Mouse (Mus musculus): Measurements from ENCODE around the gene Ewsr1. TPM values are rescaled to one million over a fixed set of nuclear protein-coding genes. Genes with fewer than 3 reads are reported as not detected.

The Ewsr1 gene
- polyA plus RNA-seq, 1 experiment from 2014 or later = 419 TPM

DNA sequence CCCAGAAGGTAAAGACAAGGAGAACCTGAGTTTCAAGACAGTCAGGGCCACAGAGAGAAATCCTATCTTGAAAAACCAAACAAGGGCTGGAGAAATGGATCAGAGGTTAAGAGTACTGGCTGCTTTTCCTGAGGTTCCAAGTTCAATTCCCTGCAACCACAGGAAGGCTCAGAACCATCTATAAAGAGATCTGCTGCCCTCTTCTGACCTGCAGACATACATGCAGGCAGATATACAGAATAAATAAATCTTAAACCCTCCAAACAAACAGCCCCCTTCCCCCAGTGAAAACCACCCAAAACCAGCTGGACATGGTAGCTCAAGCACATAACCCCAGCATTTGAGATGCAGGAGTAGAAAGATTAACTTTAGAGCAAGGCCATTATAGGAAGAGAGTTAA lies 23.3 kb downstream of the Ewsr1 start:
- Histone ChIP-seq H3K36me3 (ENCODE audit: control insufficient read depth, insufficient read depth, low read length) (peaks cover 37% of the 10 kb centered on the region), H3K4me3 (ENCODE audit: low read depth, low read length) (no peak overlapping the region), H3K4me1 (ENCODE audit: control insufficient read depth, insufficient read depth, low read length) (no peaks in the 10 kb centered on the region), H3K4me2 (no peak overlapping the region), H3K9ac (ENCODE audit: low read length) (no peak overlapping the region), H3K27me3 (ENCODE audit: control insufficient read depth, insufficient read depth, low read length) (no peaks in the 10 kb centered on the region), H3K9me3 (ENCODE audit: control insufficient read depth, low read length) (no peaks in the 10 kb centered on the region), H3K27ac (ENCODE audit: low read depth, low read length) (no peak overlapping the region)
- ATAC-seq (ENCODE audit: low FRiP score) = no peak
- DNase-seq (ENCODE audit: low spot score, missing footprints) = no peak

DNA sequence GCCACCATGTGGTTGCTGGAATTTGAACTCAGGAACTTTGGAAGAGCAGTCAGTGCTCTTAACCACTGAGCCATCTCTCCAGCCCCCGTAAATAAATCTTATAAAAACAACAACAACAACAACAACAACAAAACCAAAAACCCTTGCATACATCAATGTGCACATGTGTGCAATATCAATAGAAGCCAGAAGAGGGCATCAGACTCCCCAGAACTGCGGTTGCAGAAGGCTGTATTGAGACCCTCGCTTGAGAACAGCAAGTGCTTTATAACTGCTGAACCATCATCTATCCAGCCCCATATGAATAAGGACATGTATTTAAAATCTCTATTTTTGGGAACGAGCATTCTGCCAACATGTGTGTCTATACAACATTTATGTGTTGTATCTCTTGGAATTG lies 24.2 kb downstream of the Ewsr1 start:
- no peaks in the 10 kb centered on the region for H3K27me3 ChIP-seq (ENCODE audit: control insufficient read depth, insufficient read depth, low read length)
- no peak overlapping the region for H3K4me2 ChIP-seq
- whole genome bisulfite sequencing = 74% methylated on average over 4 of the region's 4 CpGs
- no peak overlapping the region for H3K4me3 ChIP-seq (ENCODE audit: low read depth, low read length)
- H3K4me1 ChIP-seq (ENCODE audit: control insufficient read depth, insufficient read depth, low read length) = no peaks in the 10 kb centered on the region
- peak; percentile 44; the same call in 1 of the 2 replicates for ATAC-seq (ENCODE audit: low FRiP score)
- no peak overlapping the region for H3K9ac ChIP-seq (ENCODE audit: low read length)
- no peak for DNase-seq (ENCODE audit: low spot score, missing footprints)
- no peak overlapping the region for H3K27ac ChIP-seq (ENCODE audit: low read depth, low read length)
- no peaks in the 10 kb centered on the region for H3K9me3 ChIP-seq (ENCODE audit: control insufficient read depth, low read length)
- H3K36me3 ChIP-seq (ENCODE audit: control insufficient read depth, insufficient read depth, low read length) = peaks cover 39% of the 10 kb centered on the region

DNA sequence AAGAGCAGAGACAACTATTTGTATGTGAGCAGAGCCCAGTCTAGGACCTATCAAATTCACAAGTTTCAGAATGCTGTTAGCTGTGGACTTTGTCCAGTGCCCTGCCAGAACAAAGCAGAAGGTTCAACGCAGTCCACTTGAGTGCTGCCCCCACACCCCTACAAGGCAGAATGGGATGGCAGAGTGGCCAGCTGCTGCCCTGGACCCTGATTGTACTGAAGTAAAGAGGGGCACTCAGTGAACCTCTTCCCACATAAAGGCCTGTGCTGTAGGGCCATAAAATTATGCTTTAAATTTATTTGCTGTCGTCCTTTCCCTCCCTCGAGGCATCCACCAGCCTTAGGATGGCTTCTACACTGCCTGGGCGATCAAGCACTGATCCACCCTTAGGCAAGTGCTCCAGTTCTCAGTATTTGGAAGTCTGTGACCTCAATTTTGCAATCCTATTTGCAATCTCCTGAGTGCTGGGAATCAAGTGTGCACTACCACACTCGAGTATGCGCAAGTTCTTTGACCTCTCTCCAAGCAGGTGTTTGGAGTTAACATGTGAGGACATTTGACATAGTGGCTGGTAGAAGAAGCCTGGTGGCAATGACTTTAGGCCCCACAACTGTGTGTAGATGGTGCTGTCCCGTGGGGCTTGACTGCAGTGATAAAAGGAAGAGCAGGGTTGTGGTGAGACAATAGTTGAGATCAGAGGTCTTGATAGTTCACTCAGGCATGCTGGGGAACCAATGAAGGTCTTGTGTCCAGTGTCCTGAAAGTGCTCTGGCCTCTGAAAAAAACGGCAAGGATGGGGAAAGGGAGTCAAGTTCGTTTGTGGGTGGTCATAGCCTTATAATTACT lies 30.7 kb downstream of the Ewsr1 start:
- no peak overlapping the region for H3K27ac ChIP-seq (ENCODE audit: low read depth, low read length)
- peaks cover 42% of the 10 kb centered on the region for H3K36me3 ChIP-seq (ENCODE audit: control insufficient read depth, insufficient read depth, low read length)
- H3K9me3 ChIP-seq (ENCODE audit: control insufficient read depth, low read length) = no peaks in the 10 kb centered on the region
- H3K4me3 ChIP-seq (ENCODE audit: low read depth, low read length) = no peak overlapping the region
- ATAC-seq (ENCODE audit: low FRiP score) (no peak), DNase-seq (ENCODE audit: low spot score, missing footprints) (no peak)
- H3K4me2 ChIP-seq = no peak overlapping the region
- H3K27me3 ChIP-seq (ENCODE audit: control insufficient read depth, insufficient read depth, low read length) = peaks cover 15% of the 10 kb centered on the region
- H3K4me1 ChIP-seq (ENCODE audit: control insufficient read depth, insufficient read depth, low read length) = peaks cover 9% of the 10 kb centered on the region
- no peak overlapping the region for H3K9ac ChIP-seq (ENCODE audit: low read length)
- WGBS = 88% methylated on average over 9 of the region's 9 CpGs

DNA sequence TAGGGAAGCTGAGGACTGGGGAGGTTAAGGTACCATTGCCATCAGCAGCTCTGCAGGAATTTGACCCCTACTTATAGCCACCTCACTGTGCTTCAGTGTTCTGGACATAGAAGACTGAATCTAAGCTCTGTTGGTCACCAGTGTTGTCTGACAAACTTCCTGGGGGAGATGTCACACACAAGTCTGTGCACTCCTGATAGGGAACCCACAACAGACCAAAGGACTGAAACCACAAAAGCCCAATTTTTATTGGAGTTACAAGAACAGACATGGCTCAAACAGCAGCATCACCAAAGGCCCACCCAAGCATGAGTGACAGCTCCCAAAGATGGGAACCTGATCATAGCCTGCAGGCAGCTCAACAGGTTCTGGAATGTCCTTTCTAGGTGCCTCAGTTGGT lies 32.0 kb downstream of the Ewsr1 start:
- Histone ChIP-seq H3K36me3 (ENCODE audit: control insufficient read depth, insufficient read depth, low read length) (peaks cover 32% of the 10 kb centered on the region), H3K4me1 (ENCODE audit: control insufficient read depth, insufficient read depth, low read length) (peaks cover 18% of the 10 kb centered on the region), H3K4me3 (ENCODE audit: low read depth, low read length) (no peak overlapping the region), H3K27me3 (ENCODE audit: control insufficient read depth, insufficient read depth, low read length) (peaks cover 28% of the 10 kb centered on the region), H3K4me2 (no peak overlapping the region), H3K9me3 (ENCODE audit: control insufficient read depth, low read length) (no peaks in the 10 kb centered on the region), H3K9ac (ENCODE audit: low read length) (no peak overlapping the region), H3K27ac (ENCODE audit: low read depth, low read length) (no peak overlapping the region)
- no peak for ATAC-seq (ENCODE audit: low FRiP score)
- DNase-seq (ENCODE audit: low spot score, missing footprints) = peak; percentile 84

DNA sequence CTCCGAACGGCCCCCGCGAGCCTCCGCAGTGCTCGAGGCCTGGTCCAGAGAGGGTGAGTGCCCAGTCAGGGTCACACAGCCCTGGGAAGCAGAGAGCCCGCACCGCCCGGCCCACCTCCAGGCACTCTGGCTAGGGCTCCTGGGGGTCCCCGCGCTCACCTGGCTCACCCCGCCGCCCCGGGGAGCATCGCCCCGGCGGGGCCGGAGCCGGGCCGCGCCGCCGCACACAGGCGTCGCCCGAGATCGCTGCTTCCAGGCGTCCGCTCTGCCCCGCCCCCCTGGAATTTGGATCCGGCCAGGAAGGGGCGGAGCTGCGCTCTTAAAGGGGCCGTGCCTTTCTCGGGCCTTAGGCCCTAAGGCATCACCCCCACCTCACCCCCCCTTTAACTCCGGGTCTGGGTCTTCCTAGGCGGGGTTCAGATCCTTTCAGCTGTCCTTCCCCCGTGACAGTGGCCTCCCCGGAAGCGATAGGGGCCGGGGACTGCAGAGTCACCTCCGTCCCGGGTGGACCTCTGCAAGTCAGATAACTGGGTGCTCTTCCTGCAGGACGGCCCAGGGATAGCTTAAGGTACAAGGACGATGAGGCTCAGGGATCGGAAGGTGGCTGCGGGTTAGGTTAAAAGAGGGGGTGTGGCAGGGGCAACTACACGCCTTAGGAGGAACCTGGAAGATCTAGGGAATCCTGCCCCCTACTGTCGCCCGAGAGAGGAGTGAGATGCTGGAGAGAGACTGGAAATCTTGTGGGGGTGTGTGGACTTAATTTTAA lies 33.8 kb downstream of the Ewsr1 start, which contains the start of gene Gas2l1:
Gene Gas2l1 (minus strand): TSS at position 272 of the 766 bp plus-strand sequence.
- peaks cover 32% of the 10 kb centered on the region for H3K4me1 ChIP-seq (ENCODE audit: control insufficient read depth, insufficient read depth, low read length)

DNA sequence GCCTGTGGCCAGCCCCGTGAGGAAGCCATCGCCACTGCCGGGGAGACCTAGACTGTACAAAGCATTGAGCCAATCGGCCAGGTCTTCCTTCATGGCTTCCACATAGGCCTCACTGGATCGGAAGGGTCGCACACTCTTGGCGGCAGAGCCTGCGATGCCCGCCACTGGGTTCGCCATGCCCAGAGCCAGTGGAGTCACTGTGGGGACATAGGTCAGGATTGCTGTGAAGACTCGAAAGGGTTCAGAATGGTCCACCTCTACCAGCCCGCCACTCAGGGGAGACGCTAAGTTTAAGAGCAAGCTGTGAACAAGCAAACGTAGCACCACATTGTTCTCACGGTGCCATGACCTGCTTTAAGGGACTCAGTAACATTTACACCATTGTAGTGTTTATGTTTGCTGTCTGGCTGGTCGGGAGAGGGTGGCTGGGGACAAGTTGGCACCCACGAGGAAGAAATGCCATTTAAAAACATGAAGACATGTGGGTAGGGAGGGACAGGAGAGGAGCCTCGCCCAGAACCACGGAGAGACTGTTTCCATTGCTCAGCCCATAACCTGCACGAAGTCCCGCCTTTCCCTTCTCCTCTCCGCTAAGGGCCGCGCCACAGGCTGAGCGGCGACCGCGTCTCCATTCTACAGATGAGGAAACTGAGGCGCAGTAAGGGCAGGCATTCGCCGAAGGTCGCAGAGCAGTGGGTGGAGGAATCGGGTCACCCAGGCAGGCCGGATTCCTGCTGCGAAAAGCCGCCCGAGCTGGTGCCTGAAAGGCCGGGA lies 34.6 kb downstream of the Ewsr1 start:
- Histone ChIP-seq H3K4me1 (ENCODE audit: control insufficient read depth, insufficient read depth, low read length) (peaks cover 32% of the 10 kb centered on the region), H3K4me3 (ENCODE audit: low read depth, low read length) (peak overlapping the region; percentile 67), H3K27ac (ENCODE audit: low read depth, low read length) (no peak overlapping the region), H3K9me3 (ENCODE audit: control insufficient read depth, low read length) (no peaks in the 10 kb centered on the region; the same call in 1 of the 2 replicates), H3K27me3 (ENCODE audit: control insufficient read depth, insufficient read depth, low read length) (peaks cover 53% of the 10 kb centered on the region), H3K9ac (ENCODE audit: low read length) (peak overlapping the region; percentile 73), H3K4me2 (peak overlapping the region; percentile 83), H3K36me3 (ENCODE audit: control insufficient read depth, insufficient read depth, low read length) (peaks cover 16% of the 10 kb centered on the region)
- DNase-seq (ENCODE audit: low spot score, missing footprints) (peak; percentile 90), ATAC-seq (ENCODE audit: low FRiP score) (0 out of 2 replicates have a peak, but pooled peaks have one; percentile 3)
- WGBS = 17% methylated on average over 35 of the region's 38 CpGs

More for the DNA sequence above, 33.8 kb downstream of the Ewsr1 start, which contains the start of gene Gas2l1:
- peak within 1 kb of the TSS; percentile 73 for H3K9ac ChIP-seq (ENCODE audit: low read length)
- peak; percentile 99 for DNase-seq (ENCODE audit: low spot score, missing footprints)
- peaks cover 17% of the 10 kb centered on the region for H3K36me3 ChIP-seq (ENCODE audit: control insufficient read depth, insufficient read depth, low read length)
- H3K27me3 ChIP-seq (ENCODE audit: control insufficient read depth, insufficient read depth, low read length) = peaks cover 45% of the 10 kb centered on the region
- H3K9me3 ChIP-seq (ENCODE audit: control insufficient read depth, low read length) = no peaks in the 10 kb centered on the region
- H3K4me3 ChIP-seq (ENCODE audit: low read depth, low read length) = peak within 1 kb of the TSS; percentile 67
- under 1% methylated on average over 42 of the region's 50 CpGs for WGBS
- ATAC-seq (ENCODE audit: low FRiP score) = peak; percentile 84
- peak within 1 kb of the TSS; percentile 5; the same call in 1 of the 2 replicates for H3K27ac ChIP-seq (ENCODE audit: low read depth, low read length)
- H3K4me2 ChIP-seq = peak within 1 kb of the TSS; percentile 83

DNA sequence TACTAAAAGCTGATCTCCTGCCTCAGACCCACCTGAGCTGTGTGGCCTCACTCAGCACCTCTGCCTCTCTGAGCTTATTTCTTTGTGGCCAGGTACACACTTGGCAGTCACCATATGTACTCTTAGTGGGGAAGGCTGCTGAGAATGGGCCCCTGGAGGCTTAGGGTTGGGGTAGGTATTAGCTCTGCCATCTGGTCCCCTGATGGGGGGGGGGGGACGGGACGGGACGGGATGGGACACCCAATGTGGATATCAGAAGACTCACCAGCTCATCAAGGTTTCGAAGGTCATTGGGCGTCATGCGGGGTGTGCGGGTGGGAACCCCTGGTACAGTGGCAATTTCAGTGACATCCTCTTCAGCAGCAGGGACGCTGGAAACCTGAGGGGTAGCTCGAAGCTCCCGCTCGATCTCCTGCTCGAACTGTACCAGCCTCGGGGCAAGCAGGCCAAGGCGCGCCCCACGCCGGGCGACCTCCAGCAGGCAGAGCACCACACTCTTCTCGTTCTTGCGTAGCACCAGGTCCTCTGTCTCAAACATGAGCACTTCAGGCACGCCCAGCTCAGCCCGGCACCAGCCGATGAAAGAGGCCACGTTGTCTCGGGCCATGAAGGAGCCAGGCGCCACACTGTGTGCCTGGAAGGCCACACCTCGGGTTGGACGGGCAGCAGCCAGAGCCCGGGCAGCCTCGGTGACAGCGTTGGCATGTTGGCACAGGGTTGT lies 35.3 kb downstream of the Ewsr1 start:
- DNase-seq (ENCODE audit: low spot score, missing footprints) (peak; percentile 88), ATAC-seq (ENCODE audit: low FRiP score) (no peak)
- Histone ChIP-seq H3K36me3 (ENCODE audit: control insufficient read depth, insufficient read depth, low read length) (peaks cover 8% of the 10 kb centered on the region), H3K4me2 (peak overlapping the region; percentile 83), H3K9ac (ENCODE audit: low read length) (no peak overlapping the region), H3K27ac (ENCODE audit: low read depth, low read length) (no peak overlapping the region), H3K9me3 (ENCODE audit: control insufficient read depth, low read length) (no peaks in the 10 kb centered on the region; the same call in 1 of the 2 replicates), H3K4me3 (ENCODE audit: low read depth, low read length) (0 out of 2 replicates have a peak overlapping the region, but pooled peaks have one; percentile 67), H3K27me3 (ENCODE audit: control insufficient read depth, insufficient read depth, low read length) (peaks cover 60% of the 10 kb centered on the region), H3K4me1 (ENCODE audit: control insufficient read depth, insufficient read depth, low read length) (peaks cover 34% of the 10 kb centered on the region)
- 52% methylated on average over 31 of the region's 31 CpGs for WGBS

DNA sequence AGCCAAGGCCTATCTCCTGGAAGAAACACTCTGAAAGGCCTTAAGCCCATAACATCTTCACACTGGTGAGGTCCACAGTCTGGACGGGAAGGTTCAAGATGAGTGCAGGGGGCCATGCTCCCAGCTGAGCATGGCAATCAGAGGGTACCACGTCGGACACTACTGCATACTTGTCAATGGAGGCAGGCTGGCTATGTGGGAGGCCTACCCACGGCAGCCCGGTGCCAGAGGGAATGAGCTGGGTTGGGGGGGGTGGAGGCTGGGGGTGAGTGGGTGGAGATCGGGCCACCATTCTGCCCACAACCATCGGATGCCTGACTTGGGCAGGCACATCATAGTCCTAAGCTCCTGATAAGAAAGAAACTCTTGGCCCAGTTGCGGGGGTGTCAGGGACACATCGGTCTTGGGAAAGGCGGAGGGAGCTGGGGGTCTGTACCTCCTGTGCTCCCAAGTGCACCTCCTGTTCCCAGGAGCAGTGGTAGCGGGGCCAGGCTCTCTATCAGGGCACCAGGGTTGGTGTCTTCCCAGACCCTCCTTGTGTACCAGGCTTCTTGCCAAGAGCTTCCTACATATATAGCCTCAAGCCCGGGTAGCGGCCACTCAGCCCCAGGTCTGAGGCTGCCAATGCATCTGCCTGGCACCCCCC lies 36.1 kb downstream of the Ewsr1 start:
- DNase-seq (ENCODE audit: low spot score, missing footprints) = peak; percentile 90
- Histone ChIP-seq H3K36me3 (ENCODE audit: control insufficient read depth, insufficient read depth, low read length) (peaks cover under 1% of the 10 kb centered on the region; the same call in 1 of the 2 replicates), H3K27me3 (ENCODE audit: control insufficient read depth, insufficient read depth, low read length) (peaks cover 67% of the 10 kb centered on the region), H3K27ac (ENCODE audit: low read depth, low read length) (no peak overlapping the region), H3K4me2 (no peak overlapping the region), H3K4me3 (ENCODE audit: low read depth, low read length) (no peak overlapping the region), H3K4me1 (ENCODE audit: control insufficient read depth, insufficient read depth, low read length) (peaks cover 38% of the 10 kb centered on the region), H3K9me3 (ENCODE audit: control insufficient read depth, low read length) (no peaks in the 10 kb centered on the region; the same call in 1 of the 2 replicates), H3K9ac (ENCODE audit: low read length) (no peak overlapping the region)
- no peak for ATAC-seq (ENCODE audit: low FRiP score)
- WGBS = 64% methylated on average over 13 of the region's 13 CpGs
